Mouse (Mus musculus) layer of hippocampus, adult 8-10 months (tissue): ENCODE results near the gene Gmeb1. TPM values are rescaled to one million over a fixed set of nuclear protein-coding genes. Genes with fewer than 3 reads are reported as not detected.
A peak's percentile ranks its signal among the peaks of the same experiment; 100 is the strongest.

ENCODE experiments used
- DNase-seq, 2 experiments: peaks; one replicate each; pipeline ENCODE4 v3.0.0; 2022; ENCODE audit warnings: low spot score in 2 of 2
- total RNA-seq, 4 experiments: library from RNA; stranded (reverse); gene quantifications; 2 replicates each; pipeline ENCODE4 v1.2.4; 2022

Gmeb1 gene
- total RNA-seq, 4 experiments from 2014 or later = 23.9 to 25.1 (median 24.5) TPM

DNA sequence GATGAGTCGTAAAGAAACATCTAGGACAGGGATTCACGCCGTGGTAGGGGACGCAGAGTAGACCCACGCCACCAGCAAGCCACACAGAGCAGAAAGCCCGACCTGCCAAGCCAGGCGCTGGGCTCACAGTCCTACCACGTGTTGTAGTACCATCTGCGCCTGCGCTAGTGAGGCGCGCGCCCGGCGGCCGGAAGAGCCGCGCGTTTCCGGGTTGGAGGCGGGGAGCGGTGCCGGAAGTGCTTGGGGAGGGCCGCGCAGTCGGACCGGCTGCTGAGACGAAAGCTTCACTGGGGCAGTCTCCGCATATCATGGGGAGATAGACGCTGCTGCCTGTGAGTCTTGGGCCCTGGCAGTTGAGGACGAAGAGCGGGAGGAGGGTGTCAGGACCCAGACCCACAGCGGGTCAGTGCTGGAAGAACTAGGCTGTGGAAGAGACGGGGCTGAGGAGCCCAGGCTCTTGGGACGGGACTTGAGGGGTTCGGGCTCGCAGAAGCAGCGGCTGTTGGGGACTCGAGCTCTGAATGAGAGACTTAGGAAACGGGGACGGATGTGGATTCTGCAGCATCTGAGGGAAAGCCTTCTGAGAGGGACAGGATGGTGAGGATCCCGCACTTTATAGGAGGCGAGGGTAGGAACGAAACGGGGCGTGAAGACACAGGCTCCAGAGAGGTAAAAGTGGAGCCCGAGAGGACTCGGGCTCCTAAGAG lies 12.9 kb upstream of the Gmeb1 start, which contains the start of gene Taf12:
Taf12 (plus strand) TSS at position 220 of the 707 bp plus-strand sequence.
- DNase-seq = peak; percentile 89 to 92

DNA sequence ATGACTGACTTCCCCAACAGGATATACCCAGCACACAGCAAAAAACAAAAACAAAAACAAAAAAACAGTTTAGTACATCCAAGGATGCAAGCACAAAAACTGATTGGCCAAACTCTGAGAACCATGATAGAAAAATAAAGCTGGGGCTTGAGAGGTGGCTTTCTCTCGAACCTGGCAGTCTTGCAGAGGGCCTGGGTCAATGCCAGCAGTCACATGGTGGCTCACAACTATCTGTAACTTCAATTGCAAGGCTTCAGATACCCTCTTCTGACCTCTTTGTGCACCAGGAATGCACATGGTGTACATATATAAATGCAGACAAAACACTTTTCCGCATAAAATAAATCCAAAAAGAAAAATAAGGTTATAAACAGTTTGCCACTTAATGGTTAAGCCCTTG lies 11.8 kb upstream of the Gmeb1 start:
- DNase-seq = no peak

DNA sequence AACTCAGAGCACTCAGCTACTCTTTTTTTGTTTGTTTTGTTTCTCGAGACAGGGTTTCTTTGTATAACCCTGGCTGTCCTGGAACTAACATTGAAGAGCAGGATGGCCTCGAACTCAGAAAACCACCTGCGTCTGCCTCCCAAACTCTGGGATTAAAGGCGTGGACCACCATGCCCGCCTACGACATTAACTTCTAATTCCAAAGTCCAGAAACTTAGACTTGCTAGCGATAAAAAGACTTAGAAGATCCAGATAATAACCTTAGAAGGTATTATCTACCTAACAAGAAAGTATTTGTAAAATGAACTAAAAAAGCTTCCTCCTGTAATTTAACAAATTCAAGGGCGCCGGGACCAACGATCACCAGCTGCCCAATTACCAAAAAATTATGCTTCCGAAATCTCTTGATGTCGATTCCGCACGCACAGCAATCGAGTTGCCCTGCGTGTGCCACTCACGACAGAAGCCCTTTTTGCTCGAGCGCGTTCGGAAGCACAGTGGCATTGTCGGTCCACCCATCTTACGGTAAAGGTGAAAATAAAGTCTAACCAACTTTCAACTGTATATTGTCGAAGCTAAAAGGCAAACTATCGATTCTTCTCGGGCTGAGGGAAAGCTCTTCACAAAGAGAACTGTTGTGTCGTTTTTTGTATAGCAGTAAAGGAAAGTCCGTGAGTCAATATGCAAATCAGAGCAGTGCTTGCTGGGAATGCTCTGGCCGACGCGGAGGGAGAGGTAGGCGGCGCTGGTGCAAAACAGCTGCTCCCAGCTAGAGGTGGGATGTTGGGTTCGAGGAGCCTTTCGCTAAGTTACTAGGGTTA lies 8.5 kb upstream of the Gmeb1 start:
- DNase-seq = peak; percentile 83

DNA sequence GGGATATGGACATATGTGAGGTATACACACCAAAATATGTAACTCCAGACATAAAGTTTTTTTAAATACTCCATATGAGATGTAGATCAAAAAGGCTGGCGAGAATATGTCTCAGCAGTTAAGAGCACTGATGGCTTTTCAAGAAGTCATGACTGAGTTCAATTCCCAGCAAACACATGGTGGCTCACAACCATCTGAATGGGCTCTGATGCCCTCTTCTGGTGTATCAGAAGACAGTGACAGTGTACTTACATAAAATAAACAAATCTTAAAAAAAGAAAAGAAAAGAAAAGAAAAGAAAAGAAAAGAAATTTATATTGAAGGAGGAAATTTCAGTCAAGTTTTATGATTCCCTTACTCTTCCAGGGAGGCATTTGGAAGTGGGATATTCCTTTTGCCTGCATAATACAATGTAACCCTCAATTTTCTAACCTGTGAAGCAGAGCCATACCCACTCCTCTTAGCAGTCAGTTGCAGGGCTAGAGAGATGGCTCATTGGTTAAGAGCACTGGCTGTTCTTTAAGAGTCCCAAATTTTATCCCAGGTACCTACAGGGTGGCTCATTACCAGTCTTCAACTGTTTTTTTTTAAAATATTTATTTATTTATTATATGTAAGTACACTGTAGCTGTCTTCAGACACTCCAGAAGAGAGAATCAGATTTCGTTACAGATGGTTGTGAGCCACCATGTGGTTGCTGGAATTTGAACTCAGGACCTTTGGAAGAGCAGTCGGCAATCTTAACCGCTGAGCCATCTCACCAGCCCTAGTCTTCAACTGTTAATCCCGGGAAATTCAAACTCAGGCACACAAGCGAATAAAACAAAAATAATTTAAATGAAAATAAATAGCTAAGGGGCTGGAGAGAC lies 7.7 kb upstream of the Gmeb1 start:
- no peak for DNase-seq

DNA sequence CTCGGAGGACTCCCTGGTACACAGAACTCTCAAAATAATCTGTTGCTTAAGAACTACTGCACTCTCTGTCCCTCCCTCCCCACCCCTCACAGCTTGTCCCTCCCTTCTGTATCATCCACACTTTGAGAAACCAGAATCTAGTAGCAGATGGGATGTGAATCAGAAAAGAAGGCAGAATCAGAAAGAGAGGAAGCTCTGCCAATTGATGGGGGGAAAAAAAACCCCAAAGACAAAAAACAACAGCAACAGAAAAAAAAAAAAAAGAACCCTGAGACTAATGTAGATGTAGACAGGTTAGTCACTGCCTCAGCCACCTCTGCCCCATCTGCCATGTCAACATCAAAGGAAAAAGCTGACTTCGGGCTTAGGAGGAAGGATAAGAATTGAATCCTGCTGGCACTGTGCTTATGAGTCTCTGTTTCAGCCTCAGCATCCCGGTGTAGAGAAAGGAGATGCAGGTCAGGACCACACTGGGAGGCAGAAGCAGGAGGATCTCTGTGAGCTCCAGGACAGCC lies 5.5 kb upstream of the Gmeb1 start:
- peak in 1 of 2 experiments; percentile 35 for DNase-seq

DNA sequence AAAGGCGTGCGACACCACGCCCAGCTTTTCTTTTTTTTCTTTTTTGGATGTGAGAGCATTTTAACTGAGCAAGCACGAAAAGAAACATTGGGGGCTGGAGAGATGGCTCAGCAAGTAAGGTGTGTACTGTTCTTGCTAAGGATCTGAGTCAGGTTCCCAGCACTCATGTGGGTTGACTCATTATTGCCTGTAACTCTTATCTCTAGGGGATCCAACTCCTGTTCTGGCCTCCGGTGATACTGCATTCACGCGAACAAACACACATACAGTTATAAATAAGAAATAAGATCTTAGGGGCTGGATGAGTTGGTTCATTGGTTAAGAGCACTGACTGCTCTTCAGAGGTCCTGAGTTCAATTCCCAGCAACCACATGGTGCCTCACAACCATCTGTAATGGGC lies 1.9 kb upstream of the Gmeb1 start:
- no peak for DNase-seq

DNA sequence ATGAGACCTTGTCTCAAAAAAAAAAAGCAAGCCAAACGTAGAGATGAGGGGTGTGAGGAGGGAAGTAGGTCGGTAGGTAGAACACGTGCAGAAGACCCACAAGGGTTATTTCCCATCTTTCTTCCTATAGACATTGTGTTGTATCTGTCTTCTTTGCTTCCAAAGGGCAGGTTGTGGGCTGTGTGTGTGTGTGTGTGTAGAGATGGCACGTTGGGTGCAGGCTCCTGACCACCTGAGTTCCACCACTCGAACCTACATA lies 885 bp upstream of the Gmeb1 start:
- no peak for DNase-seq

DNA sequence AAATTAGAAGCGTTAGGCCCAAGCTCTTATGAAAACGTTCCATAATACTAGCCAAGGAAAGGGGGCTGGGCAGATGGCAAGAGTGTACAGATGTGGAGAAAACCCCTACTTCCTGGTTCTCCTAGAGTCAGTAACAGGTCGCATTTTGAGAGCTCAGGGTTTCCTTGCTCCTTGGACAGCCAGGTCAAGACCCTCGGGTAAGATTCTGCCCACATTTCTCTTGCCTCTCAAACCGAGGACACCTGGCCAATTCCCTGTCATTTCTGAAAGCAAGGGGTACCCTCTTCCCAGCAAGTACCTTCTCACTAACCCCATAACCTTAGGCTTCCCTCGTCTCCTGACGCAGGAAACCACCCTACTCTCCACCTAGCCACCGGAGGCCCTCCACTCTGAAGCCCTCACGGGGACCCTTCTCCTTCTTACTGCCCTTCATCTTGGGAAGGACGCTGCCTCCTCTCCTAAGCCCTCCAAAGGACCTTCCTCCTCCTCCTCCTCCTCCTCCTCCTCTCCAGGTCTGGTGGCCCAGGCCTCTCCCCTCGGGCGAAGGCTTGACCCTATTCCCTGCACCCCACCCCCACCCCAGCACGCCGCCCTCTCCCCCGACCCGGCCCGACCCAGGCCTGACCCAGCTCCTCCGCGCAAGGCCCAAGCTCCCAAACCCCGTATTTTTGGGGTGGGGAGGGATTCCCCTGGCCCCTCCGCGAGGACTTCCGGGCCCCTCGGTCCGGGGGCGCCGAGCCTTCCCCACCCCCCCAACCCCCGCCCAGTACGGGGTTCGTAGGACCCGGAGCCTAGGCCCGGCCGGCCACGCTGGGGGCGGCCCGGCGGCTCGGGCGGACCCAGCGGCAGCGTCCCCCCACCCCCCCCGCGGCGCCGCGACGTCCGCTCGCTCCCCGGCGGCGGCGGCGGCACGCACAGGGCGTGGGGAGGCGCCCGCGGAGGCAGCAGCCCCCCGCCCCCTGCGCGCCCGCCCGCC lies 710 bp downstream of the Gmeb1 start:
- no peak for DNase-seq

DNA sequence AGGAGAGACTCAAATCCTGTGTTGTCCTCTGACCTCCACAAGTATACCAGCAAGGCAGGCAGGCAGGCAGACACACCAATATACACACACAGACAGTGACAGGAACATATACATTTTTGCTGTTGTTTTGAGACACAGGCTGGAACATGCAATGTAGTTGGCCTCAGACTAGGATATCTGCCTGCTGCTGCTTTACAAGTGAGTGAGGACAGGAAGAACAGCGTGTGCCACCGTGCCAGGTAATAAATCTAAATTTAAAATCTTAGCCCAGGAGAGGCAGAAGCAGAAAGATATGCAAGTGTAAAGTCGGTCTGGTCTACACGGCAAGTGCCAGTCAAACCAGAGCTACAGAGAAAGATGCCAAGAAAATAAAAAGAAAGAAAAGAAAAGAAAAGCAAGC lies 2.2 kb downstream of the Gmeb1 start:
- no peak for DNase-seq

DNA sequence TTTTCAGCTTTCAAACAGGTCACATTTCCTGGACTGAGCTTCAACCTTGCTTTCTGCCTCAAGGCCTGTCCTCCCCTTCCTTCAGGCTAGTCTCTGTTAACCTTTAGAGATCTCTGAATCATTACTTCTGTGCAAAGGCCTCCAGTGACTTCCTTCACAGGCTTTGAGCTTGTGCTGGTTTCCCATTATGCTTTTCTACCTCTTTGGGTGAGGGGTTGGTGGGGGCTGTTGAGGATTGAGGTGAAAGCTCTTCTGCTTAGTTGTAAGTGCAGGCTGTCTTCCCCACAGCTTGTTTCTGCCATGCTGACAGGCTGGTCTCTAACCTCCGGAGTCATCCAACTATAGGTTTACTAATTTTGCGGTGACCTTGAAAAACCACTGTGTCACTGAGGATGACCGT lies 5.0 kb downstream of the Gmeb1 start:
- no peak for DNase-seq

DNA sequence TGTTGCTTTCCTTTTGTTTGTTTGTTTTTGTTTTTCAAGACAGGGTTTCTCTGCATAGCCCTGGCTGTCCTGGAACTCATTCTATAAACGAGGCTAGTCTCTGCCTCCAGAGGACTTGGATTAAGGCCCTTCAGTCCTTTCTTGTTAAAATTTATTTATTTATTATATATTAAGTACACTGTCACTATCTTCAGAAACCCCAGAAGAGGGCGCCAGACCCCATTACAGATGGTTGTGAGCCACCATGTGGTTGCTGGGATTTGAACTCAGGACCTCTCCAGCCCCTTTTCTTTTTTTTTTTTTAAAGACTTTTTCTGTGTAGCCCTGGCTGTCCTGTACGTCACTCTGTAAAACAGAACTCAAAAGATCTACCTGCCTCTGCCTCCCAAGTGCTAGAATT lies 6.4 kb downstream of the Gmeb1 start:
- no peak for DNase-seq

DNA sequence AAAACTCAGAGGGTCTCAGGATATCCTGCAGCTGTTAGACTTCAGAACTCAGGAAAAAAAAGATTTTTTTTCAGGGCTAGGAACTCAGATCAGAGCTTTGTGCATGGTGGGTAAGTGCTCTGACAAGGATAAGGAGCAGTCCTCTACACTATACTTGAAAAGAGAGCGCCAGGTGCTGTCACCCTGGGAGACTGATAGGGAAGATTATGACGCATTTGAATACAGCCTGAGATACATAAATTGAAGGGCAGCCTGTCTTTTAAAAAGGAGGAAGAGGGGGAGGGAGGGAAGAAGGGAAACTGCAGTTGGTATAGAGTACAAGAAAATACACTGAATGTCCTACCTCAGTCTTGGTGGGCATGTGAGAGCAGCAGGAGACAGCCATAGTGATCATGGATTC lies 7.8 kb downstream of the Gmeb1 start:
- no peak for DNase-seq

DNA sequence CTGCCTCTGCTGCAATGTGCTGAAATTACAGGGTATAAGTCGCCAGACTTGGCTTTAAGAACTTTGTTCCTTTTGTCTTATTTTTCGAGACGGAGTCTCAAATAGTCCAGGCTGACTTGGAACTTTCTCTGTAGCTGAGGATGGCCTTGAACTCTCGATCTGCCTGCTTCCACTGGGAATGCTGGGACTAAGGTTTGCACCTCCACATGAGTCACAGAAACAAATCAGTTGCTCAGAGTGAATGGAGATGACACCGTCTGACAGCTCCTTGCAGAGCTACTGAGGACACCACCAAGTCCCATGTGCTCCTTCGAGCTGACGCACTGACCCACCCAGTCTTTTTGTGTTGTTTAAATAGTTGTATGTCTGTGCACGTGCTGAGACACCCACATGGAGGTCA lies 8.3 kb downstream of the Gmeb1 start:
- DNase-seq = no peak

DNA sequence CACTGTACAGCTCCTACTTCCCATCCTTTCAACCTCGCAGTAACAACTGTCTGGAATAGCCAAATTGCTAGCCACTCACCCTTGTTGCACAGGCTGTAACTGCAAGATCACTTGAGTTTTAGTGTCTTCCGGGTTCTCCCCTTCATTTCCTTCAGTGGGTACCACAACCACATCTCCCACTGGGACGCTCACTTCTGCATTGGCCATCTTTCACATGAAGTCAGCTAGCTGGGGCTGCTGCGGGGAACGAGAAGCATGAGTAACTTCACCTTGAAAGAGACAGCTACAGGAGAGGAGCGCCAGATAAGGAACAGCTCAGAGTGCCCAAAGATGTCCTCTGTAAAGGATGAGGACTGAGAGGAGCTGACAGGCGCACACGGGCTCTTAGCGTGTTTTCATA lies 9.8 kb downstream of the Gmeb1 start:
- no peak for DNase-seq

DNA sequence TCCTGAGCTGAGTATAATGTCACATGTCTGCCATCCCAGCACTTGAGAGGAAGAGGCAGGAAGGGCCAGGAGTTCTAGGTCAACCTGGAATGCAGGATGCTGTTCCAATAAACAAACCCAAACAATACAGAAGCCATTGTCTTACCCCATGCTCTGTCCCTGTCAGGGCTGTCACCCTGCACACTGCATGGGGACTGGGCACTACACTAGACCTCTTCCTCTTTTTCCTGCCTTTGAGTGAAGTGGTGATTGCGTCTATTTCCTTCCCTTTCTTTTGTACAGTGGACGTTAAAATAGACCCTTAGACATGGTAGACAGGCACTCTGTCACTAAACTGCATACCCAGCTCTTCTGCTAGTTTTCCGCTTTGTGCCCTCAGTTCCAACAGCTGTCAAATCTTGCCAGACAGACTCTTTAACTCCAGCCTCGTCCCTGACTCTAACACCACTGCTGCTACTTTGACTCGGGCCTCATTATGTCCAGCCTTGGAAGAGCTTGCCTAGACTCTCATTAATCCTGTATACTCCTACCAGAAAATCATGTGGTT lies 13.9 kb downstream of the Gmeb1 start:
- DNase-seq = no peak

DNA sequence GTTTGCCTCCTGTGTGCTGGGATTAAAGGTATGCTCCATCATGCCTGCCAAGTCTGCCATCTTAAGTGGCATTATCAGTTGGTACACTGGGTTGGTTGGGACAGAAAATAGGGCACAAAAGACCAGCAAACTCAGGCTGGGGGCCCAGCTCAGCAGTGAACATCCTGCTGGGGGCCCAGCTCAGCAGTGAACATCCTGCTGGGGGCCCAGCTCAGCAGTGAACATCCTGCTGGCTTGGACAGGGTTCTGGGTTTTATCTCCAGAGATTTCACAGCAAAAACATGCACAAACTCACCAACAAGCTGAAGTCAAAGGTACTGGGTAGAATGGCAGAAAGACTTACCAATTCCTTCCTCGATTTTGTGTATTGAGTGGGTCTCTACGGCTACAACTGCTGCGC lies 15.8 kb downstream of the Gmeb1 start:
- no peak for DNase-seq

DNA sequence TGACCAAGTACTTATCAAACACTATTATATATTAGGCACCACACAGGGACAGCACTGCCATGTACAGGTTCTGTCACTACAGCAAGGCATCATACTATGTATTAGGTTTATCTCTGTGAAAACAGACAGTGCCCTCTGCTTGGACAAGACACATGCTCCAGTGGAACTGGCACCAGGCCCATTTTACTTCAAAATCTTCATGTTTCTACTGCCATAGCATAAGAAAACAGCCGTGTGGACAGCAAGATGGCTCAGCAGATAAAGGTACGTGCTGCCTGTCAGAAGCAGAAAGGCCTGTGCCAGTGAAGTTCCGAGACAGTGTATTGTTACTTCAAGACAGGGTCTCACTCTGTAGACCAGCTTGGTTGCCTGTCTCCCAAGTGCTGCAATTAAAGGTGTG lies 20.2 kb downstream of the Gmeb1 start:
- DNase-seq = no peak

DNA sequence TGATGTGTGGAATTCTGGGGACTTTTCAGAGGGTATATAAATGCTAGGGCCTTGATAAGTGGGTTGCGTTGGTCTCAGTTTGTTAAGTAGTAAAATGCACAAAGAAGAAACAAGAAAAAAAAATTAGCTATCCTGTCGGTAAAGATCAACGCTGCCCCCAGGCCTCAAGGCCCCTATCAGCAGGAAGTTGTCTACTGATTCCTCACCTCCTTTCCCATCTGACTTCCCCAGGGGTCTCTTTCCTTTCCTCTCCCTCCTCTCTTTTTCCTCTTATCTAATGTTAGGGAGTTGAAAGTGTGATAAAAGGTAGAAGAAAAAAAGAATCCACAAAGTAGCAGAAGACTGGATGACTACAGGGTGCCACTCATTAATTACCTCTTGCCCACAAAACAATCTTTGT lies 21.0 kb downstream of the Gmeb1 start:
- DNase-seq = no peak

DNA sequence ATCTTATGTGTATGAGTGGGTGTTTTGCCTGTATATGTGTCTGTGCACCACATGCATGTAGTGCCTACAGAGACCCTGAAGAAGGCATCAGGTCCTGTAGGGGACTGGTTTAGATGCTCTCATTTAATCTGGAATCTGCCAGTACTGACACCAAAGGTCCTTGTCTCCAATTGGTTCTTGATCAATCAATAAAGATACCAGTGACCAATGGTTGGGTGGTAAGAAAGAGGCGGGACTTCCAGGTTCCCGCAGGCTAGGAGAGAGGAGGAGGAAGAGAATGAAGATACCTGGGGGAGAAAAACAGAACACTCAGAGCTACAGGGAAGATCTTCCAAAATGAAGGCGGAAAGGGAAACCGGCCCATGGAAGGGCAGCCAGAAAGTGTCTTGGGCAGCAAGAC lies 23.0 kb downstream of the Gmeb1 start:
- DNase-seq = no peak

DNA sequence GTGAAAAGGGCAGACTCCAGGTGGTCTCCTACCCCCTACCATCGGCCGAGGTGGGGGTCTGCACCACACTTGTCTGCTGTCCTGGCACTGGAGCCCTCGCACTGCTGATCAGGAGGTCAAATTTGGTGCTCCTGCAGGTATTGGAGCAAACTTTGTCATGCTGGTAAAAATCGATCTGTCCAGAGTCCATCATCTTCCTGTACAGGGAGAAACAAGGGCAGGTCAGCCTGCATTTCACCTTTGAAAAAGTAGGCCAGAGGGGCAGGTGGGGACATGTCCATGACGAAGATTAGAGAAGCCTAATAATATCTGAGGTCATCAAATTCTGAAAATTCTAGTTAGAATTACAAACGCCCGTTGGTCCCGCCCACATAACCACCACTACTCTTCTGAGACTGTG lies 26.7 kb downstream of the Gmeb1 start:
- no peak for DNase-seq

DNA sequence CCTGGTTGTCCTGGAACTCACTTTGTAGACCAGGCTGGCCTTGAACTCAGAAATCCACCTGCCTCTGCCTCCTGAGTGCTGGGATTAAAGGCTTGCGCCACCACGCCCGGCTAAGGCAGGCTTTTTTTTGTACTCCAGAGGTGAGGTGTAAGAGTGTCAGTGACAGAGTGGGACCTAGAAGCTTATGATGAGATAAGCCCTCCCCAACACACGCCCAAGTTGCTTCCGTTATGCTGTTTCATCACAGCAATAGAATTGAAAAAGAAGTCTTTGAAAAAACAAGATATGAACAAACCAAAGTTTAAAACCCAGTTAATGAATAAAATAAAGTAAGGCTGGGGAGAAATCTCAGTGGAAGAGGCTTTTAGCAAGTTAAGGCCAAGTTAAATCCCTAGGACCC lies 31.0 kb downstream of the Gmeb1 start:
- no peak for DNase-seq
